9 mouse cellular contexts compared by ENCODE assay signal in genomic region chr19:15614648-15615561, GRCm38 (mm10).
A peak's percentile ranks its signal among the peaks of the same experiment; 100 is the strongest.
DNase-seq lines count a peak whose midpoint lies in the region; ATAC-seq lines count a peak whose summit lies in the region.
"Had no signal": no experiment of that assay in that cellular context is flagged by ENCODE, and none has a peak within 500 bp of the region (broad histone marks: within the 10 kb centered on the region; RNA-seq: fewer than 3 reads in every experiment).

No protein-coding gene starts in this region.

- peak; percentile 71 for ATAC-seq in hindbrain, embryonic 15.5 days (ENCODE audit: low FRiP score, low read depth)
- ATAC-seq in midbrain, embryonic 16.5 days, result peak; percentile 77
- no peak for ATAC-seq in activated CD4-positive, CD25-positive, alpha-beta regulatory T cell, adult 4 months

- H3K27me3 ChIP-seq in forebrain, embryonic 10.5 days (ENCODE audit: poor library complexity, severe bottlenecking), result peaks cover 51% of the 10 kb centered on the region
- H3K27me3 ChIP-seq in hindbrain, embryonic 15.5 days, result 0 out of 2 replicates have a peak, but pooled peaks cover 4% of the 10 kb centered on the region
- no peaks in the 10 kb centered on the region for H3K27me3 ChIP-seq in midbrain, embryonic 16.5 days (ENCODE audit: control insufficient read depth, insufficient read depth, low read depth, low read length)

- H3K27ac ChIP-seq in forebrain, embryonic 10.5 days, result peak overlapping the region; percentile 73
- H3K27ac ChIP-seq in hindbrain, embryonic 15.5 days (replicated peaks), result no peak overlapping the region
- no peak overlapping the region for H3K27ac ChIP-seq in midbrain, embryonic 16.5 days (ENCODE audit: low read length)

- 27% methylated on average over 19 of the region's 19 CpGs for WGBS in forebrain, embryonic 10.5 days
- WGBS in hindbrain, embryonic 15.5 days, result 21% methylated on average over 19 of the region's 19 CpGs
- 23% methylated on average over 19 of the region's 19 CpGs for WGBS in midbrain, embryonic 16.5 days

- H3K36me3 ChIP-seq in forebrain, embryonic 10.5 days (replicated peaks), result no peaks in the 10 kb centered on the region
- no peaks in the 10 kb centered on the region for H3K36me3 ChIP-seq in hindbrain, embryonic 15.5 days
- no peaks in the 10 kb centered on the region for H3K36me3 ChIP-seq in midbrain, embryonic 16.5 days (ENCODE audit: control insufficient read depth, insufficient read depth, low read length)
- H3K36me3 ChIP-seq: G1E had no signal

- H3K9me3 ChIP-seq in forebrain, embryonic 10.5 days, result no peaks in the 10 kb centered on the region
- H3K9me3 ChIP-seq in hindbrain, embryonic 15.5 days, result no peaks in the 10 kb centered on the region
- H3K9me3 ChIP-seq in midbrain, embryonic 16.5 days (replicated peaks; ENCODE audit: control insufficient read depth, low read length, poor library complexity, severe bottlenecking), result no peaks in the 10 kb centered on the region
- H3K9me3 ChIP-seq: G1E had no signal

- peak; percentile 62 to 67 for DNase-seq in kidney, postnatal 4 days
- DNase-seq in kidney, postnatal 36 days, result no peak
- peak; percentile 50 for DNase-seq in forebrain, embryonic 10.5 days (ENCODE audit: extremely low spot score, low spot score)
- DNase-seq in frontal cortex, postnatal 25 days (ENCODE audit: low spot score in 2 of 2), result no peak
- no peak for DNase-seq in left cerebral cortex, adult 18-20 months (ENCODE audit: low spot score in 2 of 2)

- H3K4me2 ChIP-seq in hindbrain, embryonic 15.5 days, result peak overlapping the region; percentile 1; the same call in 1 of the 2 replicates
- H3K4me2 ChIP-seq in midbrain, embryonic 16.5 days (ENCODE audit: low read length), result peak overlapping the region; percentile 17; the same call in 1 of the 2 replicates

- H3K4me3 ChIP-seq in forebrain, embryonic 10.5 days, result peak overlapping the region; percentile 36
- H3K4me3 ChIP-seq in hindbrain, embryonic 15.5 days, result no peak overlapping the region
- H3K4me3 ChIP-seq in midbrain, embryonic 16.5 days (ENCODE audit: low read depth, low read length), result no peak overlapping the region

- peaks cover 35% of the 10 kb centered on the region for H3K4me1 ChIP-seq in forebrain, embryonic 10.5 days
- peaks cover 33% of the 10 kb centered on the region for H3K4me1 ChIP-seq in hindbrain, embryonic 15.5 days (replicated peaks)
- peaks cover 19% of the 10 kb centered on the region for H3K4me1 ChIP-seq in midbrain, embryonic 16.5 days (ENCODE audit: control insufficient read depth, insufficient read depth, low read length)

- H3K9ac ChIP-seq in hindbrain, embryonic 15.5 days, result no peak overlapping the region
- H3K9ac ChIP-seq in midbrain, embryonic 16.5 days (ENCODE audit: low read depth, low read length), result no peak overlapping the region

Comparison
In these comparisons a context has a peak if more than half of its experiments do, and no peak if none do; other contexts are left out.
1. DNase-seq: peak in kidney, postnatal 4 days (2 of 2) and forebrain, embryonic 10.5 days (single experiment); none in kidney, postnatal 36 days (0 of 2), frontal cortex, postnatal 25 days (0 of 2) and left cerebral cortex, adult 18-20 months (0 of 2).